Mouse (Mus musculus): ENCODE measurements around the gene Lamtor2.

DNA sequence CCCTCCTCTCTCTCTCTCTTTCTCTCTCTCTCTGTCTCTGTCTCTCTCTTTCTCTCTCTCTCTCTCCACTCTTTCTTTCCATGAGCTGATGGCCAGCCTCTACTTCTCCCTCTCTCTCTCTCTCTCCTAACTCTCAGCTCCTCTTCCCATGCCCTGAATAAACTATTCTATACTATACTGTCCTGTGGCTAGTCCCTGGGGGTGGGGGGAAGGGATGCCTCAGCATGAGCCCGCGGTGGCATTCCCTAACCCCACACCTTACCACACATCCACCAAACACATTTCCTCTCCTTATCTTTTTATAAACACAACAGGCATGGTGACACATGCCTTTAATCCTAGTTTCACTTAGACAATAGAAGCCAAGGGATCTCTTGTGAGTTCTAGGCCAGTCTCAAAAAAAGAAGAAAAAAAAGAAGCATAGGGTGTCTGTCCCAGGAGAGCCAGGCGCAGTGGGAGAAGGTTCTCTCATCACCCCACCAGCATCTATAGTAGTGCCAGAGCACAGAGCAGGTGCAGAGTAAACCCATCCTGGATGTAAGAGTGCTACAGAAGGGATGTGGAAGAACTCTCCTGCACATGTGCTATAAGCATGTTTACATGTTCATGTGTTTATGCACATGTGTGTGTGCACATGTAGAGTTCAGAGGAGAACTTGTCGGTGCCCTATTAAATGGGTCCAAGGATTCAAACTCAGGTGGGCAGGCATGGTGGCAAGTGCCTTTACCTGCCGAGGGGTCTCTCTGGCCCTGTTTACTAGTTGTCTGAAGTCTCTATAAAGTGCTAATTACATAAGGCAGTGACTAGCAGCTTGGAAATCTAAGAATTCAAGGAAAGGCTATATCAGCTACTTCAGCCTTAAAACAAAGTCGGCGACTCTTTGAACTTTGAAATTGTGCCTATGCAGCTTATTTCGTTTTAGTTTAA is 25.9 kb upstream of the Lamtor2 start:
- TF ChIP-seq CTCF (IDR thresholded peaks at IDR 0.05; ENCODE audit: borderline replicate concordance, insufficient read depth, low read depth, low read length): no peak
- no peak for TF ChIP-seq POLR2A (IDR thresholded peaks at IDR 0.05; ENCODE audit: borderline replicate concordance, insufficient read depth, low read length)
